Mouse (Mus musculus): ENCODE measurements around the gene Irf9. TPM values are rescaled to one million over a fixed set of nuclear protein-coding genes. Genes with fewer than 3 reads are reported as not detected.

Irf9 gene
- polyA plus RNA-seq, 1 experiment from 2014 or later: 10.8 TPM

DNA sequence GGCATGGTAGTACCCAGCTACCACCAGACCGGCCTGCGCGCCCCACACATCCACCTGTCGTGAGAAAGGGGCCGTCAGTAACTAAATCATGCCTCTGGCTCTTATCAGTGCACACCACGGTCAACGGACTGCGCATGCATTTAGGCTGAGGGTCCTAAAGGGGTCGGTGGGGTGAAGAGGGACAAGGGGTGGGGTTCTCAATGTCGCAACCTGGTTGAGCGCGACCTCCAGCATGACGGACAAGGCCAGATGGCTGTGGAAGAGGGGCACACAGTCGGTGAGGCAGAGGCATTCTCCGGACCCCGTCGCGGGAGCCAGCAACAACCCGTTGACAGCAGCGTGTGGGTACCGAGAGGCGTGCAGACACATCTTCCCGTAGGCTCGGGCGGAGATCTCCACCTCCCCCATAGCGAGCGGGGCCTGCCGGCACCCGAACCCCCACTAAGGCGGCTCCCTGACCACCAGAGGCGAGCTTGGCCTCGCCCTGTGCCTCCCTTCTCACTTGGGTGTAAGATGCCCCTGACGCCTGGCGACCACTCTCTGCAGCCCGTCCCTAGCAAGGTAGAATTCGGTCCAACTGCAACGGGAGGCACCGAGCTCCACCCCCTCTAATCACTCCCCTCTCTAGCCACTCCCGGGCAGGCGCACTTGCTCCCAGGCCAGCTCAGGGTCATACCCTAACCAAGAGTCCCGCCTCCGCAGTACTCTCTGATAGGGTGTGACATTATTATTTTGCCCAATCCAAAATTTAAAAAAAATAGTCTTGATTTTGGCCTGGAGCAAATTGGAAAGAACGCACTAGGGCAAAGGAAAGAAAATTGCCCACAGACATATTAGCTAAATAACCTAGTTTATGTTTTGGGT lies 18.4 kb upstream of the Irf9 start, which contains the start of gene Emc9:
TSS of gene Emc9 (minus strand) at position 601 of the 864 bp plus-strand sequence.
- Histone ChIP-seq H3K27me3 (replicated peaks) (no peaks in the 10 kb centered on the region), H3K9me3 (no peaks in the 10 kb centered on the region), H3K36me3 (peaks cover 13% of the 10 kb centered on the region), H3K4me2 (replicated peaks) (peak within 1 kb of the TSS; percentile 93), H3K4me3 (replicated peaks) (peak within 1 kb of the TSS; percentile 56), H3K9ac (peak within 1 kb of the TSS; percentile 53), H3K27ac (peak within 1 kb of the TSS; percentile 62), H3K4me1 (replicated peaks) (peaks cover 14% of the 10 kb centered on the region)
- ATAC-seq: peak; percentile 93
- WGBS: 4% methylated on average over 43 of the region's 43 CpGs

- 44% methylated on average over 6 of the region's 6 CpGs for WGBS
Observed at GRCm38 (mm10) chr14:55585566-55585960, 17.8 kb upstream of the Irf9 start.

GRCm38 (mm10) chr14:55586149-55586548 lies 17.2 kb upstream of the Irf9 start:
- H3K27ac ChIP-seq: no peak overlapping the region
- 93% methylated on average over 2 of the region's 2 CpGs for WGBS

More at GRCm38 (mm10) chr14:55585566-55585960, 17.8 kb upstream of the Irf9 start:
- Histone ChIP-seq H3K4me2 (replicated peaks) (peak overlapping the region; percentile 93), H3K27me3 (replicated peaks) (no peaks in the 10 kb centered on the region), H3K4me3 (replicated peaks) (peak overlapping the region; percentile 56), H3K9me3 (no peaks in the 10 kb centered on the region), H3K27ac (peak overlapping the region; percentile 62; the same call in 1 of the 2 replicates), H3K4me1 (replicated peaks) (peaks cover 18% of the 10 kb centered on the region), H3K9ac (no peak overlapping the region), H3K36me3 (peaks cover 9% of the 10 kb centered on the region)
- ATAC-seq: peak; percentile 70

GRCm38 (mm10) chr14:55589271-55589670 lies 14.1 kb upstream of the Irf9 start:
- H3K9me3 ChIP-seq: no peaks in the 10 kb centered on the region
- H3K27me3 ChIP-seq (replicated peaks): no peaks in the 10 kb centered on the region
- 93% methylated on average over 5 of the region's 5 CpGs for WGBS
- no peak overlapping the region for H3K9ac ChIP-seq
- no peak for ATAC-seq
- H3K36me3 ChIP-seq: no peaks in the 10 kb centered on the region
- H3K4me3 ChIP-seq (replicated peaks): no peak overlapping the region
- H3K4me2 ChIP-seq (replicated peaks): no peak overlapping the region; the same call in 1 of the 2 replicates
- H3K27ac ChIP-seq: no peak overlapping the region
- peaks cover 27% of the 10 kb centered on the region for H3K4me1 ChIP-seq (replicated peaks)

More at GRCm38 (mm10) chr14:55586149-55586548, 17.2 kb upstream of the Irf9 start:
- ATAC-seq: no peak
- H3K9me3 ChIP-seq: no peaks in the 10 kb centered on the region
- H3K27me3 ChIP-seq (replicated peaks): no peaks in the 10 kb centered on the region
- peaks cover 18% of the 10 kb centered on the region for H3K4me1 ChIP-seq (replicated peaks)
- no peak overlapping the region for H3K4me3 ChIP-seq (replicated peaks)
- H3K36me3 ChIP-seq: peaks cover 6% of the 10 kb centered on the region; the same call in 1 of the 2 replicates
- H3K4me2 ChIP-seq (replicated peaks): no peak overlapping the region
- no peak overlapping the region for H3K9ac ChIP-seq

- no peaks in the 10 kb centered on the region for H3K9me3 ChIP-seq
- peaks cover 23% of the 10 kb centered on the region for H3K4me1 ChIP-seq (replicated peaks)
- ATAC-seq: no peak
- H3K36me3 ChIP-seq: peaks cover 3% of the 10 kb centered on the region; the same call in 1 of the 2 replicates
- H3K4me2 ChIP-seq (replicated peaks): peak overlapping the region; percentile 85
- H3K4me3 ChIP-seq (replicated peaks): peak overlapping the region; percentile 90
- no peaks in the 10 kb centered on the region for H3K27me3 ChIP-seq (replicated peaks)
- peak overlapping the region; percentile 52 for H3K9ac ChIP-seq
- 69% methylated on average over 11 of the region's 11 CpGs for WGBS
- peak overlapping the region; percentile 98 for H3K27ac ChIP-seq
Observed at GRCm38 (mm10) chr14:55589771-55590448, 13.5 kb upstream of the Irf9 start.

GRCm38 (mm10) chr14:55590748-55591330 lies 12.5 kb upstream of the Irf9 start, which contains the start of gene Psme2:
TSS of gene Psme2 (minus strand) at chr14:55591113.
- peaks cover 12% of the 10 kb centered on the region for H3K36me3 ChIP-seq
- peak within 1 kb of the TSS; percentile 98 for H3K27ac ChIP-seq
- no peaks in the 10 kb centered on the region for H3K27me3 ChIP-seq (replicated peaks)
- H3K9me3 ChIP-seq: no peaks in the 10 kb centered on the region
- H3K4me2 ChIP-seq (replicated peaks): peak within 1 kb of the TSS; percentile 85
- WGBS: under 1% methylated on average over 22 of the region's 22 CpGs
- peak; percentile 96 for ATAC-seq
- peaks cover 20% of the 10 kb centered on the region for H3K4me1 ChIP-seq (replicated peaks)
- H3K4me3 ChIP-seq (replicated peaks): peak within 1 kb of the TSS; percentile 90
- H3K9ac ChIP-seq: peak within 1 kb of the TSS; percentile 91

- no peaks in the 10 kb centered on the region for H3K27me3 ChIP-seq (replicated peaks)
- peak within 1 kb of the TSS; percentile 91 for H3K9ac ChIP-seq
- peaks cover 20% of the 10 kb centered on the region for H3K4me1 ChIP-seq (replicated peaks)
- H3K4me2 ChIP-seq (replicated peaks): peak within 1 kb of the TSS; percentile 85
- H3K4me3 ChIP-seq (replicated peaks): peak within 1 kb of the TSS; percentile 90
- H3K27ac ChIP-seq: peak within 1 kb of the TSS; percentile 98
- WGBS: under 1% methylated on average over 33 of the region's 33 CpGs
- ATAC-seq: peak; percentile 92
- H3K36me3 ChIP-seq: peaks cover 18% of the 10 kb centered on the region
- no peaks in the 10 kb centered on the region for H3K9me3 ChIP-seq
Observed at GRCm38 (mm10) chr14:55591331-55591891, 12.0 kb upstream of the Irf9 start, which contains the start of gene Rnf31. TSS of gene Rnf31 (plus strand) at chr14:55591708.

DNA sequence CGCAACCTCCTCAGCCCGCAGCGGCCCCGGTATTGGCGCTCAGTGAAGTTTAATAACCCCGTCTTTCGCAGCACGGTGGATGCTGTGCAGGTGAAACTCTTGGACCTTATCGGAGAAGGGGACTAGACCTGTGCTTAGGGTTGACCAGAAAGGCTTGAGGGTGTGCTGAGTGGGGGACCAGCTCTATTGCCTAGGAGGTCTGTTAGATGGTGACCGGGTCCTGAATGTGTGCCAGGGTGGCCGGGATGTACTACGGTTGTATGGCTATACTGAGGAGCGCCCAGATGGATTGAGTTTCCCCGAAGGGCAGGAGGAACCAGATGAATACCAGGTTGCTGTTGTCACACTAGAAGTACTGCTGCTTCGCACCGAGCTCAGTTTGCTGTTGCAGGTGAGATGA lies 11.1 kb upstream of the Irf9 start:
- Histone ChIP-seq H3K4me1 (replicated peaks) (peaks cover 20% of the 10 kb centered on the region), H3K4me3 (replicated peaks) (peak overlapping the region; percentile 90), H3K27me3 (replicated peaks) (no peaks in the 10 kb centered on the region), H3K4me2 (replicated peaks) (peak overlapping the region; percentile 85), H3K9me3 (no peaks in the 10 kb centered on the region), H3K36me3 (peaks cover 24% of the 10 kb centered on the region), H3K9ac (peak overlapping the region; percentile 91), H3K27ac (peak overlapping the region; percentile 98)
- WGBS: 5% methylated on average over 16 of the region's 16 CpGs
- ATAC-seq: no peak

DNA sequence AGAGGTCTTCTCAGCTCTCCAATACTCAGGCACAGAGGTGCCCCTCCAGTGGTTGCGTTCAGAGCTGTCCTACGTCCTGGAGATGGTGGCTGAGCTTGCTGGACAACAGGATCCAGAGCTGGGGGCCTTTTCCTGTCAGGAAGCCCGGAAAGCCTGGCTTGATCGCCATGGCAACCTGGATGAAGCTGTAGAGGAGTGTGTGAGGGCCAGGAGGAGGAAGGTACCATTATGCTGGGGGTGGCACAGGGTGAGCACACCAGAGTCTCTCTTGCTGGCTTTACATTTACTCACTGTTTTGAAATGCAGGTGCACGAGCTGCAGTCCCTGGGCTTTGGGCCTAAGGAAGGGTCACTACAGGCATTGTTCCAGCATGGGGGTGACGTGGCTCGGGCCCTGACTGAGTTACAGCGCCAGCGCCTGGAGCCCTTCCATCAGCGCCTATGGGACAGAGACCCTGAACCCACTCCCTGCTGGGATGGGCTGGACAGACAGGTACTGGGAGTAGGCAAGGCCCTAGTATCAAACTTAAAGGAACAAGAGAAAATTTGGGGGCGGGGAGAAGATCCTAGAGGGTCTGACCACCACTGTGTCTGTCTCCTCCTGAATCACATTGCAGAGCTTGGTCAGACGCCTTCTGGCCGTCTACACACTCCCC lies 7.2 kb upstream of the Irf9 start:
- no peak overlapping the region for H3K9ac ChIP-seq
- peaks cover 9% of the 10 kb centered on the region for H3K4me1 ChIP-seq (replicated peaks)
- no peak overlapping the region for H3K4me3 ChIP-seq (replicated peaks)
- H3K36me3 ChIP-seq: peaks cover 50% of the 10 kb centered on the region
- H3K9me3 ChIP-seq: no peaks in the 10 kb centered on the region
- H3K27ac ChIP-seq: no peak overlapping the region; the same call in 1 of the 2 replicates
- H3K4me2 ChIP-seq (replicated peaks): no peak overlapping the region
- 80% methylated on average over 13 of the region's 13 CpGs for WGBS
- H3K27me3 ChIP-seq (replicated peaks): no peaks in the 10 kb centered on the region
- ATAC-seq: no peak

GRCm38 (mm10) chr14:55598521-55599390 lies 4.6 kb upstream of the Irf9 start:
- no peak overlapping the region for H3K9ac ChIP-seq
- 0 out of 2 replicates have a peak, but pooled peaks cover 5% of the 10 kb centered on the region for H3K4me1 ChIP-seq (replicated peaks)
- no peaks in the 10 kb centered on the region for H3K27me3 ChIP-seq (replicated peaks)
- no peak overlapping the region for H3K27ac ChIP-seq
- no peak overlapping the region for H3K4me3 ChIP-seq (replicated peaks)
- H3K4me2 ChIP-seq (replicated peaks): no peak overlapping the region
- WGBS: 94% methylated on average over 21 of the region's 21 CpGs
- no peak for ATAC-seq
- H3K36me3 ChIP-seq: peaks cover 59% of the 10 kb centered on the region
- H3K9me3 ChIP-seq: no peaks in the 10 kb centered on the region

Data from intestine, embryonic 15.5 days (tissue).